Mouse (Mus musculus): ENCODE measurements at regions not wholly inside any gene's neighbourhood (a gene's known extent, or its start where the extent isn't known, plus 50 kb on each side); places are given as distances from the start of the nearest gene placed in this dataset.

GRCm38 (mm10) chr12:62881202-62881601 is 1358.3 kb downstream of the Lrfn5 start:
- TF ChIP-seq CTCF (IDR thresholded peaks at IDR 0.05; ENCODE audit: control insufficient read depth, insufficient read depth, low read length): no peak
- TF ChIP-seq POLR2A (IDR thresholded peaks at IDR 0.05; ENCODE audit: borderline replicate concordance, control insufficient read depth, low read depth, low read length): no peak

Data from bone marrow, adult 2 months (tissue).